Mouse (Mus musculus) CH12.LX (cell line): ENCODE data around the gene Pllp.

Source experiments
- BHLHE40 ChIP-seq: IDR thresholded peaks from 2 replicates; pipeline ENCODE4 v1.6.1; 2011; ENCODE audit warnings: mild to moderate bottlenecking, low read depth, low read length, improper control_type of control experiment
- CTCF ChIP-seq, 2 experiments: IDR thresholded peaks in 1 of 2; conservative IDR thresholded peaks in 1 of 2; 2 replicates each; pipeline ENCODE4 v1.5.1; 2011 to 2012; ENCODE audit warnings: low read depth in 2 of 2, low read length in 2 of 2, improper control_type of control experiment in 1 of 2, inconsistent platforms in 1 of 2, mild to moderate bottlenecking in 1 of 2, moderate library complexity in 1 of 2
- PAX5 ChIP-seq: IDR thresholded peaks from 2 replicates; pipeline ENCODE4 v1.6.1; 2012; ENCODE audit warnings: low read length, inconsistent platforms, mixed read lengths
- RAD21 ChIP-seq: IDR thresholded peaks from 2 replicates; pipeline ENCODE4 v1.6.1; 2011; ENCODE audit warnings: low read depth, mild to moderate bottlenecking, low read length, improper control_type of control experiment, moderate library complexity
- USF1 ChIP-seq: IDR thresholded peaks from 2 replicates; pipeline ENCODE4 v1.6.1; 2014; ENCODE audit warnings: low read depth, mild to moderate bottlenecking, inconsistent platforms, low read length, improper control_type of control experiment

DNA sequence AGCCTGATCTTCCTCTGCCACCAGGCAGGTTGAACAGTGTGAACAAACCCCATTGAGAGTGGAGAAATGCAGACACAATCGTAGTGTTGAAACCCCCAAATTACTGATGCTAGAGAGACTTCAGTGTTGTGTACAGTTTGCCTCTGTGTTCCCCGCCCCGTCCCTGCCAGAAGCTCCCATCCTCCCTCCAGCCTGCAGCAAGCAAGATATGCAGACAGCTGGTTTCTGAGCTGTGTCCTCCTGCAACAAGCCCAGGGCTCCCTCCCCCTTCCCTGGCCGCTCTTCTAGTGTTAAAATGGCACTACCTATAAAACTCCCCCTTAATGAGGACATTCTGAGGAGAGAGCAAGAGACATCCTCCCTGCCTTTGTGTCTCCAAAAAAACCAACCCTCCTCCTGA, 33.2 kb upstream of the Pllp start:
- no peak for TF ChIP-seq BHLHE40
- TF ChIP-seq USF1, result no peak
- no peak for TF ChIP-seq CTCF (conservative IDR thresholded peaks at IDR 0.05 in 1 of 2, IDR thresholded peaks at IDR 0.05 in 1 of 2; ENCODE audit: low read depth in 2 of 2, low read length in 2 of 2)
- TF ChIP-seq RAD21, result no peak
- TF ChIP-seq PAX5, result no peak
